ENCODE assay signal across 23 mouse cellular contexts in genomic region chr15:79208211-79208610, GRCm38 (mm10). TPM values are rescaled to one million over a fixed set of nuclear protein-coding genes. Genes with fewer than 3 reads are reported as not detected.
DNase-seq lines count a peak whose midpoint lies in the region; ATAC-seq and TF ChIP-seq lines count a peak whose summit lies in the region.
"Had no signal": no experiment of that assay in that cellular context is flagged by ENCODE, and none has a peak within 500 bp of the region (broad histone marks: within the 10 kb centered on the region; RNA-seq: fewer than 3 reads in every experiment).

No protein-coding gene starts in this region.

- H3K27ac ChIP-seq in hindbrain, postnatal 0 days, result no peak overlapping the region
- H3K27ac ChIP-seq in hindbrain, embryonic 14.5 days, result no peak overlapping the region
- peak overlapping the region; percentile 30 for H3K27ac ChIP-seq in MEL (ENCODE audit: control insufficient read depth, low read depth, low read length)
- H3K27ac ChIP-seq: embryonic facial prominence, embryonic 15.5 days; forebrain, embryonic 15.5 days; hindbrain, embryonic 13.5 days; kidney, postnatal 0 days; limb, embryonic 15.5 days; liver, embryonic 14.5 days; neural tube, embryonic 13.5 days had no signal

- TF ChIP-seq POLR2A in MEL (IDR thresholded peaks at IDR 0.05; ENCODE audit: control insufficient read depth in 1 of 2, insufficient read depth in 1 of 2, low read depth in 1 of 2, low read length in 2 of 2, poor library complexity in 1 of 2), result no peak

- ATAC-seq in hindbrain, postnatal 0 days, result peak; percentile 46; the same call in 1 of the 2 replicates
- ATAC-seq in hindbrain, embryonic 14.5 days (ENCODE audit: low FRiP score), result no peak
- ATAC-seq: forebrain, embryonic 15.5 days had no signal

- TF ChIP-seq RAD21 in MEL (IDR thresholded peaks at IDR 0.05; ENCODE audit: low read depth, low read length), result no peak

- H3K9ac ChIP-seq in hindbrain, postnatal 0 days (replicated peaks; ENCODE audit: low read length), result no peak overlapping the region
- no peak overlapping the region for H3K9ac ChIP-seq in hindbrain, embryonic 14.5 days
- H3K9ac ChIP-seq in MEL (ENCODE audit: control insufficient read depth, low read depth, low read length, poor library complexity, severe bottlenecking), result peak overlapping the region; percentile 92
- H3K9ac ChIP-seq: embryonic facial prominence, embryonic 15.5 days; forebrain, embryonic 15.5 days; hindbrain, embryonic 13.5 days; limb, embryonic 15.5 days; liver, embryonic 14.5 days; lung, embryonic 14.5 days; neural tube, embryonic 13.5 days had no signal

- no peak for TF ChIP-seq CTCF in hindbrain, postnatal 0 days (IDR thresholded peaks at IDR 0.05; ENCODE audit: low read depth)
- no peak for TF ChIP-seq CTCF in MEL (IDR thresholded peaks at IDR 0.05 in 2 of 3, conservative IDR thresholded peaks at IDR 0.05 in 1 of 3; ENCODE audit: control insufficient read depth in 1 of 3, insufficient read depth in 1 of 3, low read depth in 2 of 3, low read length in 3 of 3, poor library complexity in 1 of 3, severe bottlenecking in 1 of 3)

- H3K79me2 ChIP-seq in MEL (ENCODE audit: control insufficient read depth, insufficient read depth, low read length, poor library complexity), result peaks cover 9% of the 10 kb centered on the region; the same call in 1 of the 2 replicates

- TF ChIP-seq EP300 in MEL (IDR thresholded peaks at IDR 0.05; ENCODE audit: low read depth in 1 of 2, low read length in 2 of 2), result peak; percentile 7 to 17; a peak in 1 of 4 replicates

- no peaks in the 10 kb centered on the region for H3K9me3 ChIP-seq in hindbrain, postnatal 0 days (ENCODE audit: low read length)
- H3K9me3 ChIP-seq in hindbrain, embryonic 14.5 days (ENCODE audit: control insufficient read depth, low read length), result no peaks in the 10 kb centered on the region
- no peaks in the 10 kb centered on the region for H3K9me3 ChIP-seq in MEL (replicated peaks; ENCODE audit: insufficient read depth, low read length)
- H3K9me3 ChIP-seq: embryonic facial prominence, embryonic 15.5 days; forebrain, embryonic 15.5 days; G1E; hindbrain, embryonic 13.5 days; limb, embryonic 15.5 days; neural tube, embryonic 13.5 days had no signal

- H3K36me3 ChIP-seq in hindbrain, postnatal 0 days (ENCODE audit: insufficient read depth, low read length), result no peaks in the 10 kb centered on the region
- no peaks in the 10 kb centered on the region for H3K36me3 ChIP-seq in hindbrain, embryonic 14.5 days (replicated peaks; ENCODE audit: control insufficient read depth, insufficient read depth)
- H3K36me3 ChIP-seq in MEL (ENCODE audit: control insufficient read depth in 1 of 2, insufficient read depth in 2 of 2, low read length in 2 of 2), result peaks cover 0 to 7% of the 10 kb centered on the region in 2 experiments; a peak in 2 of 4 replicates
- H3K36me3 ChIP-seq: embryonic facial prominence, embryonic 15.5 days; forebrain, embryonic 15.5 days; G1E; hindbrain, embryonic 13.5 days; limb, embryonic 15.5 days; neural tube, embryonic 13.5 days had no signal

- no peak overlapping the region for H3K4me3 ChIP-seq in hindbrain, postnatal 0 days (ENCODE audit: low read length)
- H3K4me3 ChIP-seq in hindbrain, embryonic 14.5 days (replicated peaks; ENCODE audit: low read length), result no peak overlapping the region
- H3K4me3 ChIP-seq in MEL (ENCODE audit: control insufficient read depth in 1 of 2, insufficient read depth in 1 of 2, low read depth in 2 of 2, low read length in 2 of 2), result no peak overlapping the region; a peak in 1 of 4 replicates
- H3K4me3 ChIP-seq: embryonic facial prominence, embryonic 15.5 days; forebrain, embryonic 15.5 days; hindbrain, embryonic 13.5 days; limb, embryonic 15.5 days; neural tube, embryonic 13.5 days had no signal

- H3K27me3 ChIP-seq in hindbrain, postnatal 0 days (ENCODE audit: insufficient read depth, low read length), result no peaks in the 10 kb centered on the region
- no peaks in the 10 kb centered on the region for H3K27me3 ChIP-seq in hindbrain, embryonic 14.5 days (ENCODE audit: control insufficient read depth, insufficient read depth, low read length)
- H3K27me3 ChIP-seq in MEL (ENCODE audit: control insufficient read depth in 1 of 2, insufficient read depth in 2 of 2, low read length in 2 of 2), result no peaks in the 10 kb centered on the region
- H3K27me3 ChIP-seq: embryonic facial prominence, embryonic 15.5 days; forebrain, embryonic 15.5 days; hindbrain, embryonic 13.5 days; limb, embryonic 15.5 days; neural tube, embryonic 13.5 days had no signal

- WGBS in hindbrain, postnatal 0 days, result 77% methylated on average over 6 of the region's 6 CpGs
- WGBS in hindbrain, embryonic 14.5 days, result 80% methylated on average over 6 of the region's 6 CpGs

- DNase-seq in gastrocnemius, adult 18-20 months (ENCODE audit: low spot score), result peak; percentile 74
- no peak for DNase-seq in gastrocnemius, postnatal 4 days (ENCODE audit: low spot score in 2 of 2)
- no peak for DNase-seq in hindbrain, postnatal 0 days (ENCODE audit: low spot score)
- DNase-seq in hindbrain, embryonic 14.5 days (ENCODE audit: low spot score), result no peak
- no peak for DNase-seq in MEL (ENCODE audit: low read depth, low spot score)
- peak; percentile 34 for DNase-seq in skeletal muscle tissue, adult 2 months (ENCODE audit: low read depth, low spot score)
- no peak for DNase-seq in MN1 (ENCODE audit: low spot score)
- DNase-seq: cerebellum, adult 9-10 months; left cerebral cortex, postnatal 4 days; lung, embryonic 14.5 days; midbrain, embryonic 14.5 days; thymus, postnatal 14 days had no signal

- no peak overlapping the region for H3K4me2 ChIP-seq in hindbrain, postnatal 0 days (ENCODE audit: low read depth, low read length)
- no peak overlapping the region for H3K4me2 ChIP-seq in hindbrain, embryonic 14.5 days (replicated peaks)
- H3K4me2 ChIP-seq: embryonic facial prominence, embryonic 15.5 days; forebrain, embryonic 15.5 days; heart, embryonic 11.5 days; hindbrain, embryonic 13.5 days; limb, embryonic 15.5 days; lung, embryonic 14.5 days; neural tube, embryonic 13.5 days had no signal

- H3K4me1 ChIP-seq in hindbrain, postnatal 0 days (ENCODE audit: insufficient read depth, low read length), result no peaks in the 10 kb centered on the region
- H3K4me1 ChIP-seq in hindbrain, embryonic 14.5 days (replicated peaks; ENCODE audit: control insufficient read depth, insufficient read depth, low read length), result no peaks in the 10 kb centered on the region
- H3K4me1 ChIP-seq in MEL (ENCODE audit: control insufficient read depth in 1 of 2, insufficient read depth in 2 of 2, low read length in 2 of 2), result peaks cover 6 to 11% of the 10 kb centered on the region in 2 experiments
- H3K4me1 ChIP-seq: embryonic facial prominence, embryonic 15.5 days; forebrain, embryonic 15.5 days; neural tube, embryonic 13.5 days had no signal

TF ChIP-seq in MEL, 35 proteins besides CTCF, POLR2A, EP300 and RAD21 (continues in another document):
- TF ChIP-seq UBTF (IDR thresholded peaks at IDR 0.05; ENCODE audit: borderline replicate concordance, insufficient read depth, low read depth, low read length) (no peak), MXI1 (IDR thresholded peaks at IDR 0.05; ENCODE audit: low read depth, low read length) (no peak), MYB (IDR thresholded peaks at IDR 0.05; ENCODE audit: low read depth, low read length) (no peak), MEF2A (IDR thresholded peaks at IDR 0.05; ENCODE audit: extremely low read depth, insufficient replicate concordance, low read depth, low read length, poor library complexity, severe bottlenecking) (no peak), RCOR1 (IDR thresholded peaks at IDR 0.05; ENCODE audit: low read depth, low read length) (no peak), CHD2 (IDR thresholded peaks at IDR 0.05; ENCODE audit: low read length) (no peak), ZKSCAN1 (IDR thresholded peaks at IDR 0.05; ENCODE audit: low read depth, low read length) (peak; percentile 49; the same call in 1 of the 2 replicates)

RNA-seq across cellular contexts. Expression of gene Pick1, which starts 20.8 kb away (rescaled TPM):
- 10 to 100 TPM; 33.7 to 34.8 TPM for total RNA-seq in gastrocnemius, adult 18-20 months (2021)
- 10 to 100 TPM; 21.9 to 24.2 TPM for total RNA-seq in gastrocnemius, postnatal 4 days (2021)
- total RNA-seq in hindbrain, postnatal 0 days (2014; rRNA removed), result 59.4 and 68.0 TPM in 2 replicates
- 67.7 and 70.0 TPM in 2 replicates for polyA plus RNA-seq in hindbrain, postnatal 0 days (2015; fragmentation: Nextera tagmentation; extraction: Ambion mirVana)
- 45.8 and 48.2 TPM in 2 replicates for polyA plus RNA-seq in hindbrain, embryonic 14.5 days (2014; fragmentation: Nextera tagmentation; extraction: Ambion mirVana)
- total RNA-seq in MEL (2012; rRNA removed), result 17.6 and 20.8 TPM in 2 replicates
- 10 to 100 TPM in 1 of 2 experiments, not detected in 1; 24.3 TPM for polyA plus RNA-seq in MEL (2012; ENCODE audit: insufficient read depth in 1 of 2, insufficient read length in 2 of 2, low read depth in 1 of 2, low replicate concordance in 2 of 2, missing spikeins in 1 of 2)

RNA-seq across cellular contexts. Expression of gene Gm49486, which starts 21.0 kb away (rescaled TPM):
- total RNA-seq in gastrocnemius, adult 18-20 months (2021), result under 1 TPM; 0.55 to 0.69 TPM
- total RNA-seq in gastrocnemius, postnatal 4 days (2021), result 1 to 10 TPM; 1.2 TPM
- 0.61 and 1.7 TPM in 2 replicates for total RNA-seq in hindbrain, postnatal 0 days (2014; rRNA removed)
- 1.5 and 2.1 TPM in 2 replicates for polyA plus RNA-seq in hindbrain, postnatal 0 days (2015; fragmentation: Nextera tagmentation; extraction: Ambion mirVana)
- 1.1 TPM in 2 replicates for polyA plus RNA-seq in hindbrain, embryonic 14.5 days (2014; fragmentation: Nextera tagmentation; extraction: Ambion mirVana)
- 0.12 and 0.16 TPM in 2 replicates for total RNA-seq in MEL (2012; rRNA removed)
- under 1 TPM in 1 of 2 experiments, not detected in 1; 0.46 TPM for polyA plus RNA-seq in MEL (2012; ENCODE audit: insufficient read depth in 1 of 2, insufficient read length in 2 of 2, low read depth in 1 of 2, low replicate concordance in 2 of 2, missing spikeins in 1 of 2)
- polyA plus RNA-seq: G1E had no signal

RNA-seq across cellular contexts. Expression of gene Sox10, which starts 43.2 kb away (rescaled TPM):
- total RNA-seq in gastrocnemius, adult 18-20 months (2021), result 1 to 10 TPM; 1.0 to 1.3 TPM
- 10 to 100 TPM; 11.6 to 13.7 TPM for total RNA-seq in gastrocnemius, postnatal 4 days (2021)
- 36.2 and 40.3 TPM in 2 replicates for total RNA-seq in hindbrain, postnatal 0 days (2014; rRNA removed)
- 14.2 and 15.2 TPM in 2 replicates for polyA plus RNA-seq in hindbrain, postnatal 0 days (2015; fragmentation: Nextera tagmentation; extraction: Ambion mirVana)
- polyA plus RNA-seq in hindbrain, embryonic 14.5 days (2014; fragmentation: Nextera tagmentation; extraction: Ambion mirVana), result 8.9 and 10.3 TPM in 2 replicates
- not detected in 2 replicates for total RNA-seq in MEL (2012; rRNA removed)
- not detected for polyA plus RNA-seq in MEL (2012; ENCODE audit: insufficient read depth in 1 of 2, insufficient read length in 2 of 2, low read depth in 1 of 2, low replicate concordance in 2 of 2, missing spikeins in 1 of 2)
- total RNA-seq: megakaryocyte, adult 5-6 weeks had no signal
- polyA plus RNA-seq: activated CD4-positive, CD25-positive, alpha-beta regulatory T cell, adult 4 months; G1E had no signal

RNA-seq across cellular contexts. Expression of gene Slc16a8, which starts 46.4 kb away (rescaled TPM):
- total RNA-seq in gastrocnemius, adult 18-20 months (2021), result under 1 TPM; 0.53 to 0.69 TPM
- total RNA-seq in gastrocnemius, postnatal 4 days (2021), result under 1 TPM; 0.29 to 0.36 TPM
- 1.0 and 2.0 TPM in 2 replicates for total RNA-seq in hindbrain, postnatal 0 days (2014; rRNA removed)
- polyA plus RNA-seq in hindbrain, postnatal 0 days (2015; fragmentation: Nextera tagmentation; extraction: Ambion mirVana), result 3.1 and 3.7 TPM in 2 replicates
- polyA plus RNA-seq in hindbrain, embryonic 14.5 days (2014; fragmentation: Nextera tagmentation; extraction: Ambion mirVana), result 0.90 and 1.2 TPM in 2 replicates
- 0.15 TPM in 1 of 2 replicates, not detected in the other for total RNA-seq in MEL (2012; rRNA removed)
- under 1 TPM in 1 of 2 experiments, not detected in 1; 0.47 TPM for polyA plus RNA-seq in MEL (2012; ENCODE audit: insufficient read depth in 1 of 2, insufficient read length in 2 of 2, low read depth in 1 of 2, low replicate concordance in 2 of 2, missing spikeins in 1 of 2)
- total RNA-seq: G1E; left cerebral cortex, postnatal 4 days; megakaryocyte, adult 5-6 weeks had no signal
- polyA plus RNA-seq: activated CD4-positive, CD25-positive, alpha-beta regulatory T cell, adult 4 months; G1E; kidney, postnatal 0 days; liver, embryonic 14.5 days had no signal

Comparison
In these comparisons a context has a peak if more than half of its experiments do, and no peak if none do; other contexts are left out.
1. DNase-seq: peak in gastrocnemius, adult 18-20 months (single experiment) and skeletal muscle tissue, adult 2 months (single experiment); none in gastrocnemius, postnatal 4 days (0 of 2), hindbrain, postnatal 0 days (single experiment), hindbrain, embryonic 14.5 days (single experiment), MEL (single experiment) and MN1 (single experiment).
2. RNA of gene Sox10, which starts 43.2 kb away (total RNA-seq): 36.2 to 40.3 TPM in hindbrain, postnatal 0 days and 11.6 to 13.7 TPM in gastrocnemius, postnatal 4 days; 1.0 to 1.3 TPM in gastrocnemius, adult 18-20 months and not detected in MEL; every median in the first group is over 4 times any median in the second.